Mouse (Mus musculus): ENCODE measurements around the gene Gm10031.
A peak's percentile ranks its signal among the peaks of the same experiment; 100 is the strongest.

Gene Gm10031

DNA sequence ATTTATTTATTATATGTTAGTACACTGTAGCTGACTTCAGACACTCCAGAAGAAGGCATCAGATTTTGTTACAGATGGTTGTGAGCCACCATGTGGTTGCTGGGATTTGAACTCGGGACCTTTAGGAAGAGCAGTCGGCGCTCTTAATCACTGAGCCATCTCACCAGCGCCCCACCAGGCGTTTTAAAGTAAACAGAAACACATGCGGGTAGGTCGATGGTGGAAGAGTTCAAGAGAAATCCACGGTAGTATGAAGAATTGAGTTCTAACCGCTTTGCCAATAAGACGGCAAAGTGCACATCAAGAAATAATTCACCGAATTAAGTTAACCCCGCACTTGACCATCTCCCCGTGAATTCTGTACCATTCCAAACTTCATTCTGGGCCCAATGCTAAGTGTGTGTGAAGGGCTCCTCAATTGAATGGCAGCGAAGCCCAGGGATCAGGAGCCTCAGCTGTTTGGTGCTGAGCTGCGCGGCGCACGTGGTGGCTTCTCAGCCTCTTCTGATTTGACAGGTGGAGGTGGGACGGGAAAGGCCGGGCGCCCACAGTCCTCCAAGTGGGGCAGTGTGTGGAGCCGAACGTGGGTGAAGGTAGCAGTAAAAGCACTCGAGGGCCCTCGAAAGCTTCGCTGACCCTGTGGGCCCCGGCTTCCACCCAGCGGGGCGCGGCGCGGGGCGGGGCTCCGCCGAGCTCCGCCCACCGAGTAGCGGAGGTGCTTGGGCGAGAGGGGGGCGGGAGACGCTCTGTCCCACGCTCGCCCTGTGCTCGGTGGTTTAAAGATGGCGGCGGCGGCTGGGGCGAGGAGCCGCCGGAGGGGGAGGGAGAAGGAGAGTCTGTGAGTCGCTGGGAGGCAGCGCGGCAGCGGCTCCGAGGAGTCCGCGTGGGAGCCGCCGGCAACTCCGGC lies 34.5 kb downstream of the Gm10031 start, which contains the start of gene Abl2:
Abl2 (plus strand) TSS at position 763 of the 907 bp plus-strand sequence.
- peak; percentile 88 to 89 for DNase-seq

DNA sequence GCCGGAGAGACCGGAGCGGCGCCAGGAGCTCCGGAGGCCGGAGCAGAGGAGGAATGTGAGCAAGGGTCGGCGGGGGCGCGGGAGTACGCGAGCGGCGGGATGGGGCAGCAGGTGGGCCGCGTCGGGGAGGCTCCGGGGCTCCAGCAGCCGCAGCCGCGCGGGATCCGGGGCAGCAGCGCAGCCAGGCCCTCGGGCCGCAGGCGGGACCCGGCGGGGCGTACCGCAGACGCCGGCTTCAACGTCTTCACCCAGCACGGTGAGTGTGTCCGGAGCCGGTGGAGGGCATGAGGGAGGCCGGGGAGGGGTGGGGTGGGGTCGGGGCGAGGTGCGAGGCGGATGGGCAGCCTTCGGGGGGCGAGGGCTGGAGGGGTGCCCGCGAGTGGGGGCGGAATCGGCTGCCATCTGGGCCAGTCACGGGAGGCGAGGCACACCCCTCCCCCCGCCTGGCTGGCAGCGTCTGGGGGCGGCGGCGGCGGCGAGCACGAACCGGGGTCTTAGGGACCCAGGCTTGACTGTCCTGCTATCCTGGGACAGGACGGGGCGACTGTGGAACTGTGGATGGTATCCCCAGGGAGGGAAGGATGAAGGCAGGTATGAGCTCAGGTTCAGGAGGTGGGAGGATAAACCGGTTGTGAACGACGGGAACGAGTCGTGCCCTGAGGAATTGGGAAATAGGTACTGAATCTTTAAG lies 35.3 kb downstream of the Gm10031 start:
- DNase-seq, result peak; percentile 53 to 74

DNA sequence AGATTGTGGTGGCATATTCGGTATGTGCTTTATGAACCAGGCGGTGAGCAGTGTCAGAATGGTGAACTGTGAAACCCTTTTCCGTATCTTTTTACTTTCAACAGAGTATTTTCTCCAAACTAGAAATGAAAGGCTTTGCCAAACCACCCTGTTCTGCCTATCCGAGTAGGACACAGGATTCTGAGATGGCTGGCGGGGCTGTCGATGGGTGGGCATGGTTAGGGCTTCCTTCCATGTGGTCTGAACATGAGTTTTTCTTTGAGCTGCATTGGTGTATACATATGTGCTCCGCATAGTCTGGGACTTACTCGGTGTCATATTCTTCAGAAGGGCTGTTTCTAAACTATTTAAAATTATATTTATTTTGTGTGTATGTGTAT lies 35.8 kb downstream of the Gm10031 start:
- no peak for DNase-seq

DNA sequence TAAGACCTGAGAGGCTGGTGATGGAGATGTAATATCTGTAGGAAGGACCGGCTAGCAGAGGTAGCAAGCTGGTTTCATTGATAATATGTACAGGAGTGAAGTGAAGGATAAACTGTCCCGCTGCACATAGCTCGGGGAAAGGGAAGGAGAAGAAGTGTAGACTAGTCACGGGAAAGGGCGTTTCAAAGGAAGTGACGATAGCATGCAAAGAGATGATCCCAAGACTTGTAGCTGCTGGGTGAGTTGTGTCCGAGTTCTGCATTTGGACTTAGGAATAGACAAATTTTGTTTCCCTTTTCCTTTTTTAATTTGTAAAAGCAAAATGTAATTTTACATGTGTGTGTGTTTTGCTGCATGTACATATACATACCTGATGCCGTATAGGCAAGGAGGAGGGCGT lies 36.7 kb downstream of the Gm10031 start:
- no peak for DNase-seq

DNA sequence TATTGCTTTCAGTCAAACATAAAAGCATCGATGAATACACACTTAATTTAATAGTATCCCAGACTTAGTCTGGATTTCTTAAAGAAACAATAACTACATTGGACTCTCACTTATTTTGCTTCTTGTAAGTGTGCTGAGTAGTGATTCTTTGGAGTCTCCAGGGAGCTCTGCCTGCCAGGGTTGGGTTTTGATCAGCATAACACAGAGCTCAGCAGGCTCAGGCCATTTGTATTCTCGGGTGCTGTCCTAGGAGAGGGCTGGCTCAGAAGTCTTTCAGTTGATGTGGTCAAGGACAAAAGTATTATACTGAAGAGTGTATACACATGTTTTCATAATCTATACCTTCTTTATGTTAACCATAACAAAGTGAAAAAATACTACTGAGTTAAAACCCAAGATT lies 41.5 kb downstream of the Gm10031 start:
- DNase-seq, result no peak

DNA sequence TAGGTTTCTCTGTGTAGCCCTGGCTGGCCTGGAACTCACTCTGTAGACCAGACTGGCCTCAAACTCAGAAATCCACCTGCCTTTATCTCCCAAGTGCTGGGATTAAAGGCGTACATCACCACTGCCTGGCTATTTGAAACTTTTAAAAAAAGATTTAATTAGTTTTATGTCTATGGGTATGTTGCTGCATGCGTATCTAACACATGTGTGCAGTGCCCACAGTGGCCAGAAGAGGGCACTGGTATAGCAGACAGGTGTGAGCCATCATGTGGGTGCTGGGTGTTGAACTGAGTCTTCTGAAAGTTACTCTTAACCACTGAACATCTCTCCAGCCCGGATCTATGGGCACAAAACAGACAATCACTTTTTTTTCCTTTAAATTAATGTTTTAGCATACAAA lies 42.3 kb downstream of the Gm10031 start:
- peak in 1 of 2 experiments; percentile 25 for DNase-seq

DNA sequence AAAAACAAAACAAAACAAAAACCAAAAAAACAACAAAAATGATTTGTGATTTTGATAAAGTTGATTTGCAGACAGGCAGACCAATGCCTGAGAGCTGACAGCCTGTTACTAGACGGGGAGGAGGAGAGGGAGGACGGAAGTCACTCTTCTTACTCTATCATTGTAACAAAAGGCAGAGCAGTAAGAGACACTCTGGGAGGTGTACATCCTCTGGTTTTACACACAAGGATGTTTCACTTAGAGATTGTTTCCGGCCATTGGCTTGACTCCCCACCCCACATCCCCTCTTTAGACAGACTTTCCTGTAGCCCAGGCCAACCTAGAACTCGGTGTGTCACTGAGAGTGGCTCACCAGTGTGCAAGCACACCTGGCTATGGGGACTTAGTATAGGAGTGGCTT lies 45.8 kb downstream of the Gm10031 start:
- DNase-seq, result no peak

DNA sequence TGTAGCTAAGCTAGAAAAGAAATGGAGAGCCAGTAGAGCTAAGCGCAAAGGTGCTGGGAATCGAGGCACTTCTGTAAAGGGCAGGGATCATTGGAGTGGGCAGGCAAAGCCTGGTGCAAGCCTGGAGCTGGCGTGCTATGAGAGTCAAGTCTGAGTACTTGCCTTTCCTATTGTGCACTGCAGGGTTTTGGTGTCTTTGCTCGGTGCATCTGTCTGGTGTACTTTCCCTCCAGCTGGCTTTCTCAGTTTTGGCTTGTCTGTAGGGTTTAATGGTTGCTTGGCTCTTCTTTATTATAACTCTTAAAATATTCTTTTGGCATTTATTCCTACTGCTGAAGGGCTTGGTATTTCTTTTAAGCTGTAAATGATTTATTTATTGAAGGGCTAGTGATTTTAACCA lies 49.1 kb downstream of the Gm10031 start:
- DNase-seq, result no peak

Measured in cerebellum, adult 18-20 months (tissue).